Mouse (Mus musculus): Measurements from ENCODE around the gene Acbd3.

- TF ChIP-seq CTCF (IDR thresholded peaks at IDR 0.05; ENCODE audit: borderline replicate concordance, insufficient read depth, low read depth, low read length) (no peak), POLR2A (IDR thresholded peaks at IDR 0.05; ENCODE audit: borderline replicate concordance, insufficient read depth, low read length) (no peak)
These were observed 51.4 kb downstream of the Acbd3 start for GRCm38 (mm10) chr1:180777289-180777659.
